Mouse (Mus musculus) cerebellum, adult 2 months (tissue): ENCODE data around the gene Shmt2.

ENCODE experiments used
- CTCF ChIP-seq: fragments of 200-500 bp; IDR thresholded peaks from 2 replicates; pipeline ENCODE4 v1.5.1; 2011; ENCODE audit warnings: low read depth, mild to moderate bottlenecking, control low read depth, low read length, moderate library complexity, borderline replicate concordance; ENCODE audit not compliant: insufficient read depth
- POLR2A ChIP-seq: fragments of 200-500 bp; IDR thresholded peaks from 2 replicates; pipeline ENCODE4 v1.6.1; 2011; ENCODE audit warnings: low read length, control low read depth, borderline replicate concordance; ENCODE audit not compliant: insufficient read depth

GRCm38 (mm10) chr10:127534929-127535384 lies 12.7 kb upstream of the Shmt2 start:
- no peak for TF ChIP-seq CTCF
- TF ChIP-seq POLR2A: no peak
